ENCODE assay signal across 9 mouse cellular contexts in genomic region chr2:102116521-102117401, GRCm38 (mm10).
A peak's percentile ranks its signal among the peaks of the same experiment; 100 is the strongest.
DNase-seq lines count a peak whose midpoint lies in the region; ATAC-seq and TF ChIP-seq lines count a peak whose summit lies in the region.
"Had no signal": no experiment of that assay in that cellular context is flagged by ENCODE, and none has a peak within 500 bp of the region (broad histone marks: within the 10 kb centered on the region; RNA-seq: fewer than 3 reads in every experiment).

No protein-coding gene starts in this region.

- no peak for TF ChIP-seq POLR2A in cerebellum, adult 2 months (IDR thresholded peaks at IDR 0.05; ENCODE audit: borderline replicate concordance, insufficient read depth, low read length)

- ATAC-seq in hindbrain, embryonic 12.5 days (ENCODE audit: low FRiP score): no peak
- ATAC-seq in stomach, embryonic 14.5 days (ENCODE audit: insufficient number of reproducible peaks, insufficient read depth, low FRiP score, low read depth): peak; percentile 35; the same call in 1 of the 2 replicates

- H3K9ac ChIP-seq in hindbrain, embryonic 12.5 days: no peak overlapping the region
- no peak overlapping the region for H3K9ac ChIP-seq in stomach, embryonic 14.5 days (replicated peaks; ENCODE audit: low read depth, low read length)

- WGBS in cerebellum, adult 2 months: 72% methylated on average over 9 of the region's 9 CpGs
- 44% methylated on average over 9 of the region's 9 CpGs for WGBS in hindbrain, embryonic 12.5 days
- 25% methylated on average over 9 of the region's 9 CpGs for WGBS in stomach, embryonic 14.5 days

- no peaks in the 10 kb centered on the region for H3K9me3 ChIP-seq in hindbrain, embryonic 12.5 days (replicated peaks)
- no peaks in the 10 kb centered on the region for H3K9me3 ChIP-seq in stomach, embryonic 14.5 days (ENCODE audit: control insufficient read depth, low read depth, low read length)

- H3K4me1 ChIP-seq in cerebellum, adult 2 months (ENCODE audit: control insufficient read depth, insufficient read depth, low read length): peaks cover 57% of the 10 kb centered on the region
- H3K4me1 ChIP-seq in hindbrain, embryonic 12.5 days: peaks cover 67% of the 10 kb centered on the region
- H3K4me1 ChIP-seq in stomach, embryonic 14.5 days (ENCODE audit: control insufficient read depth, insufficient read depth, low read length): peaks cover 46% of the 10 kb centered on the region

- TF ChIP-seq CTCF in cerebellum, adult 2 months (IDR thresholded peaks at IDR 0.05; ENCODE audit: borderline replicate concordance, insufficient read depth, low read depth, low read length): no peak
- TF ChIP-seq CTCF in layer of hippocampus, adult 2 months (conservative IDR thresholded peaks at IDR 0.05): no peak

- no peak overlapping the region for H3K4me3 ChIP-seq in cerebellum, adult 2 months (replicated peaks; ENCODE audit: insufficient read depth, low read depth, low read length)
- H3K4me3 ChIP-seq in layer of hippocampus, adult 2 months: no peak overlapping the region
- H3K4me3 ChIP-seq in hindbrain, embryonic 12.5 days: no peak overlapping the region
- H3K4me3 ChIP-seq in stomach, embryonic 14.5 days (ENCODE audit: low read depth, low read length): no peak overlapping the region
- H3K4me3 ChIP-seq: erythroblast, embryonic 14.5 days had no signal

- H3K27me3 ChIP-seq in cerebellum, adult 2 months (ENCODE audit: control insufficient read depth, insufficient read depth, low read length): no peaks in the 10 kb centered on the region
- H3K27me3 ChIP-seq in hindbrain, embryonic 12.5 days: no peaks in the 10 kb centered on the region
- no peaks in the 10 kb centered on the region for H3K27me3 ChIP-seq in stomach, embryonic 14.5 days (ENCODE audit: control insufficient read depth, insufficient read depth, low read length)

- H3K27ac ChIP-seq in cerebellum, adult 2 months (ENCODE audit: insufficient read depth, low read length): peak overlapping the region; percentile 57; the same call in 1 of the 2 replicates
- peak overlapping the region; percentile 89 for H3K27ac ChIP-seq in layer of hippocampus, adult 2 months
- 0 out of 2 replicates have a peak overlapping the region, but pooled peaks have one; percentile 48 for H3K27ac ChIP-seq in hindbrain, embryonic 12.5 days
- 0 out of 2 replicates have a peak overlapping the region, but pooled peaks have one; percentile 30 for H3K27ac ChIP-seq in stomach, embryonic 14.5 days (ENCODE audit: low read length)

- H3K4me2 ChIP-seq in hindbrain, embryonic 12.5 days (replicated peaks): no peak overlapping the region
- no peak overlapping the region for H3K4me2 ChIP-seq in stomach, embryonic 14.5 days (replicated peaks; ENCODE audit: low read depth, low read length)

- H3K36me3 ChIP-seq in hindbrain, embryonic 12.5 days: no peaks in the 10 kb centered on the region
- no peaks in the 10 kb centered on the region for H3K36me3 ChIP-seq in stomach, embryonic 14.5 days (ENCODE audit: control insufficient read depth, insufficient read depth, low read length)

- DNase-seq in cerebellum, adult 2 months: no peak
- no peak for DNase-seq in cerebellum, adult 18-20 months
- DNase-seq in layer of hippocampus, adult 2 months (ENCODE audit: low spot score in 2 of 2): no peak
- no peak for DNase-seq in layer of hippocampus, adult 9-10 months (ENCODE audit: low spot score)
- DNase-seq in cerebellum, postnatal 4 days (ENCODE audit: low spot score in 2 of 2): no peak
- DNase-seq in cerebellum, adult 11-12 months: no peak

Comparison
In these comparisons a context has a peak if more than half of its experiments do, and no peak if none do; other contexts are left out.
1. H3K27ac ChIP-seq: peak in every context shown above with its lines; median percentile 89 in layer of hippocampus, adult 2 months; 57 in cerebellum, adult 2 months; 48 in hindbrain, embryonic 12.5 days; 30 in stomach, embryonic 14.5 days.